Mouse (Mus musculus): ENCODE measurements around the gene Htt.
A peak's percentile ranks its signal among the peaks of the same experiment; 100 is the strongest.

Gene Htt

GRCm38 (mm10) chr5:34931516-34932457 is 170.2 kb downstream of the Htt start:
- no peak for DNase-seq

GRCm38 (mm10) chr5:34932458-34932806 is 170.9 kb downstream of the Htt start:
- DNase-seq, result no peak

GRCm38 (mm10) chr5:34933461-34933860 is 171.9 kb downstream of the Htt start:
- DNase-seq, result no peak

GRCm38 (mm10) chr5:34941710-34942470 is 180.3 kb downstream of the Htt start:
- no peak for DNase-seq

- DNase-seq, result no peak
These were observed 181.9 kb downstream of the Htt start for GRCm38 (mm10) chr5:34943428-34943827.

GRCm38 (mm10) chr5:34948861-34949760 is 187.6 kb downstream of the Htt start, which contains the start of gene Rgs12:
TSS of gene Rgs12 (plus strand) at chr5:34949445.
- DNase-seq, result peak; percentile 86 to 96

- DNase-seq, result peak in 1 of 2 experiments; percentile 26
These were observed 188.2 kb downstream of the Htt start for GRCm38 (mm10) chr5:34949769-34950211.

- no peak for DNase-seq
These were observed 189.1 kb downstream of the Htt start for GRCm38 (mm10) chr5:34950486-34951160.

- peak; percentile 45 to 49 for DNase-seq
These were observed 189.8 kb downstream of the Htt start for GRCm38 (mm10) chr5:34951161-34951834.

- no peak for DNase-seq
These were observed 193.0 kb downstream of the Htt start for GRCm38 (mm10) chr5:34954508-34954907.

GRCm38 (mm10) chr5:34955630-34956029 is 194.1 kb downstream of the Htt start:
- peak in 1 of 2 experiments; percentile 58 for DNase-seq

- no peak for DNase-seq
These were observed 194.6 kb downstream of the Htt start for GRCm38 (mm10) chr5:34956151-34956550.

GRCm38 (mm10) chr5:34957015-34957414 is 195.5 kb downstream of the Htt start:
- peak in 1 of 2 experiments; percentile 21 for DNase-seq

- no peak for DNase-seq
These were observed 198.5 kb downstream of the Htt start for GRCm38 (mm10) chr5:34960021-34960420.
